Mouse (Mus musculus) megakaryocyte, embryonic 14.5 days (primary cell): ENCODE data around the gene Tent5b. TPM values are rescaled to one million over a fixed set of nuclear protein-coding genes. Genes with fewer than 3 reads are reported as not detected.

Experiments used
- H3K27me3 ChIP-seq: replicated peaks from 2 replicates; pipeline ENCODE3; 2012; ENCODE audit warnings: inconsistent platforms
- H3K36me3 ChIP-seq: replicated peaks from 2 replicates; pipeline ENCODE3; 2012; ENCODE audit warnings: low read length, inconsistent platforms, mixed read lengths
- H3K4me1 ChIP-seq: 2 replicates; pipeline ENCODE4 v1.6.1; 2012; ENCODE audit warnings: inconsistent platforms
- H3K4me3 ChIP-seq: replicated peaks from 2 replicates; pipeline ENCODE3; 2012; ENCODE audit warnings: moderate library complexity, mild to moderate bottlenecking, inconsistent platforms
- H3K9me3 ChIP-seq: 2 replicates; pipeline ENCODE4 v1.6.1; 2012; ENCODE audit warnings: inconsistent platforms
- FLI1 ChIP-seq: IDR thresholded peaks from 2 replicates; pipeline ENCODE4 v1.6.1; 2012; ENCODE audit warnings: low read length, inconsistent platforms, mixed read lengths
- GATA1 ChIP-seq: IDR thresholded peaks from 3 replicates; pipeline ENCODE4 v1.6.1; 2012; ENCODE audit warnings: mixed read lengths, low read length, inconsistent platforms, borderline replicate concordance
- polyA plus RNA-seq: library from polyadenylated mRNA; stranded (reverse); fragments of >175 nt; gene quantifications from 2 replicates; pipeline ENCODE4 v1.2.3, GENCODE M21; 2012; ENCODE audit warnings: low replicate concordance; ENCODE audit not compliant: insufficient read depth

Tent5b gene
- polyA plus RNA-seq, 1 experiment, result not detected

DNA sequence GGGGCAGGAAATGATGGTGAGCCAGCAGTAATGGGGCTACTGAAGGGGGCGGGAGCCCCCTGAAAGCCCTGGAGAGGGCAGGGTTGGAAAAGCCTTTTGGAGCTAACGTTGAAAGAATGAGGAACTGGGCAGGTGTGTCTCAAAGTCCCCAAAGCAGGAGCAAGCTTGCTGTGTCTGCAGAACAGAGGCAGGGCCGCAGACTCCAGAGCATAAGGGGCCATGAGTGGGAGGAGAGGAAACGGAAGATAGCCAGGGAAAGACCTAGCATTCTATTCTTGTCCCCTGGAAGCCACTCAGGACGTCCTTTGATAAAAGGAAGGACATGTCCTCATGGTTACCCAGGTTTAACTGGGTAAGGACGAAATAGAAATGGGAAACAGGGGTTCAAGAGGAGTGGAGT is 16.7 kb upstream of the Tent5b start:
- H3K4me3 ChIP-seq, result peak overlapping the region; percentile 78
- TF ChIP-seq GATA1, result no peak
- peaks cover 46% of the 10 kb centered on the region for H3K4me1 ChIP-seq
- no peaks in the 10 kb centered on the region for H3K9me3 ChIP-seq
- H3K36me3 ChIP-seq, result no peaks in the 10 kb centered on the region
- H3K27me3 ChIP-seq, result peaks cover 14% of the 10 kb centered on the region

DNA sequence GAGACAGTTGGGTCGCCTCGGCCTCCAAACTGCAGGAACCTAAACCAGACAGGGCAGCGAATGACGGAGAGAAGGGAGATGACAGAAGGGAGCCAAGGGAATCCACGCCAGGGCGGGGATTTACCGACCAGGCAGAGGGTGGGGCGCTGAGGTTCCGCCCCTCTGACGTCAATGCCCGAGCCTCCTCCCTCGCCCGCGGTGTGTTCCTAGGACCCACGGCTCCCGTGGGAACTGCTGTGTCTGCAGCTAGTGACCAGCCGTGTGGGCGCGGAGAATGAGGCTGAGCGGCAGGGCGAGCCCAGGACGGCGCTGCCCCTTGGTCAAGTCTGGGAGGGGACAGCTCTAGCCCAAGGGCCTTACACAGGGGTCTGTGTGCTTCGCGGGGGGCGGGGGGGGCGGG is 11.9 kb upstream of the Tent5b start:
- Histone ChIP-seq H3K36me3 (no peaks in the 10 kb centered on the region), H3K27me3 (peaks cover 33% of the 10 kb centered on the region), H3K9me3 (peaks cover 4% of the 10 kb centered on the region; the same call in 1 of the 2 replicates), H3K4me1 (peaks cover 33% of the 10 kb centered on the region), H3K4me3 (peak overlapping the region; percentile 91)
- TF ChIP-seq FLI1, result no peak
- TF ChIP-seq GATA1, result no peak

DNA sequence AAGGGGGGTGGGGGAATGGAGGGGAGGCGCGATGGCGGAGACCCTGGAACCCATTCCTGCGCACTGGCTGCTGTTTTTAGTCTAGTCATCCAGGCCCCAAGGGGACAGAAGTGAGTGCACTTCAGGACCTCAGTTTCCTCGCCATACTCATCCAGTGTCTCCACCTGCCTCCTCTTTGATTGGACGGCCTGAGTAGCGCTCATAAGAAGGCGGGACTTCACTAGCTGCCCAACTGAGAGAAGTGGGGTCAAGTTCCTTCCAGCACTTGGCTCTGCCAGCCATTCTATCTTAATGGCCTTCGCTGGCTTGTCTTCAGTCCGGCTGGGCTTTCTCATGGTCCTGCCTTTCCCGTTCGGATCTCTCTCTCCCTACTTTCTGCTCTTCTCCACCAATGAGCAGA is 10.8 kb upstream of the Tent5b start:
- H3K9me3 ChIP-seq, result peaks cover 4% of the 10 kb centered on the region; the same call in 1 of the 2 replicates
- no peaks in the 10 kb centered on the region for H3K36me3 ChIP-seq
- TF ChIP-seq FLI1 (no peak), GATA1 (no peak)

DNA sequence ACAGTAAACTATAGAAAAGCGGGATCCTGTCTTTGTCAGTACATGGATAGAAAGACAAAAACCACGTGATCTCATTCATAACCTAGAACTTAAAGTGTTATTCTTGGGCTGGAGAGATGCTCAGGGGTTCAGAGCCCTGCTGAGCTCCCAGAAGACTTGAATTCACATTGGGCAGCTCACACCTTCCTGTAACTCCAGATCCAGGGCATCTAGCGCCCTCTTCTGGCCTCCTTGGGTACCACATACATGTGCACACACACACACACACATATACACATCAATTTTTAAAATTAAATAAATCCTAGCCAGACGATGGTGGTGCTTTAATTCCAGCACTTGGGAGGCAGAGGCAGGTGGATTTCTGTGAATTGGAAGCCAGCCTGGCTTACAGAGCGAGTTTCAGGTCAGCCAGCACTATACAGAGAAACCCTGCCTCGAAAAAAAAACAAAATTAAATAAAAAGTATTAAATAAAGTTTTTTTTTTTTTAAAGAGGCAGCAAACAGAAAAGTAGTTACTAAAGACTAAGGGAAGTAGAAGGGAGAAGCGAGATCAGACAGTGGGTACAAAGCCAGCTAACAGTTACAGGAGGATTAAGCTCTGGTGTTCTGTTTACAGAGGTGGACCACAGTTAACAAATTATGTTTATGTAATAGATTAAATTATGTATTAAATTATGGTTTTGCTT is 8.7 kb upstream of the Tent5b start:
- no peaks in the 10 kb centered on the region for H3K36me3 ChIP-seq
- no peak overlapping the region for H3K4me3 ChIP-seq
- H3K27me3 ChIP-seq, result peaks cover 47% of the 10 kb centered on the region
- no peak for TF ChIP-seq GATA1
- TF ChIP-seq FLI1, result no peak
- peaks cover 21% of the 10 kb centered on the region for H3K4me1 ChIP-seq
- H3K9me3 ChIP-seq, result peaks cover 4% of the 10 kb centered on the region; the same call in 1 of the 2 replicates

More for the DNA sequence above, 10.8 kb upstream of the Tent5b start:
- Histone ChIP-seq H3K27me3 (peaks cover 39% of the 10 kb centered on the region), H3K4me3 (no peak overlapping the region), H3K4me1 (peaks cover 23% of the 10 kb centered on the region)

GRCm38 (mm10) chr4:133473833-133474232 is 6.1 kb upstream of the Tent5b start:
- no peak for TF ChIP-seq GATA1
- TF ChIP-seq FLI1, result no peak
- no peaks in the 10 kb centered on the region for H3K36me3 ChIP-seq
- no peak overlapping the region for H3K4me3 ChIP-seq
- H3K27me3 ChIP-seq, result peaks cover 55% of the 10 kb centered on the region
- H3K9me3 ChIP-seq, result peaks cover 4% of the 10 kb centered on the region; the same call in 1 of the 2 replicates
- H3K4me1 ChIP-seq, result peaks cover 9% of the 10 kb centered on the region

DNA sequence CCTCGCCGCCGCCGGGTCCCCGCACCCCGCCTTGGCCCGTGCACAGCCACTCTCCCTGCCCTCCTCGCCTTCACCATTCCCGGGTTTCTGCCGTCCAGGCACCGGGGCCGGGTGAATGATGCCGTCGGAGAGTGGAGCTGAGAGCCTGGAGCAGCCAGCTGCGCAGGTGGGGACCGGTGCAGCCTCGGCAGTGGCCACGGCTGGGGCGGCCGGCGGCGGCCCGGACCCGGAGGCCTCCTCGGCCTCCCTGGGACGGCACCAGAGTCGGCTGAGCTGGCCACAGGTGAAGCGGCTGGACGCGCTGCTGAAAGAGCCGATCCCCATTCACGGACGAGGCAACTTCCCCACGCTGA is 229 bp downstream of the Tent5b start:
- Histone ChIP-seq H3K9me3 (no peaks in the 10 kb centered on the region), H3K4me1 (peaks cover 29% of the 10 kb centered on the region), H3K27me3 (peaks cover 86% of the 10 kb centered on the region), H3K4me3 (peak overlapping the region; percentile 90), H3K36me3 (no peaks in the 10 kb centered on the region)
- TF ChIP-seq GATA1, result no peak
- no peak for TF ChIP-seq FLI1

GRCm38 (mm10) chr4:133480754-133481153 is 822 bp downstream of the Tent5b start:
- peak overlapping the region; percentile 90 for H3K4me3 ChIP-seq
- peaks cover 29% of the 10 kb centered on the region for H3K4me1 ChIP-seq
- H3K36me3 ChIP-seq, result no peaks in the 10 kb centered on the region
- no peaks in the 10 kb centered on the region for H3K9me3 ChIP-seq
- TF ChIP-seq GATA1, result no peak
- no peak for TF ChIP-seq FLI1
- H3K27me3 ChIP-seq, result peaks cover 89% of the 10 kb centered on the region

DNA sequence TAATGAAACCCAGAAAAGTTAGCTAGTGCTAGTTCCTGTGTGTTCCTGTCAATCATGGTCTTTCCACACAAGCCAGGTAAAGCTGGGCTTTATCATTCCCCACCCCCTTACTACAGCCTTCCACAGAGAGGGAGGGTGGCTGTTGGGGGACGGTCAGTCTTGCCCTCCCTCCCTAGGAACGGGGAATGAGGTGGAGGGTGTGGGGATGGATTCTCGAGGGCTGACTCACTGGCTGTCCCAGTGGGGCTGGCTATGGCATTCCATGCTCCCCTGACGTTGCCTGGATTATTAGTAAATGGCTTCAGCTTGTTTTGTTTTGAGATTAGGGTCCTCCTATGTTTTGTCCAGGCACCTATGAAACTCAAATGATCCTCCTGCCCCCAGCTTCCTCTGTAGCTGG is 1.6 kb downstream of the Tent5b start:
- H3K27me3 ChIP-seq, result peaks cover 91% of the 10 kb centered on the region
- peaks cover 29% of the 10 kb centered on the region for H3K4me1 ChIP-seq
- H3K9me3 ChIP-seq, result no peaks in the 10 kb centered on the region
- H3K36me3 ChIP-seq, result no peaks in the 10 kb centered on the region
- TF ChIP-seq GATA1 (no peak), FLI1 (no peak)
- no peak overlapping the region for H3K4me3 ChIP-seq

DNA sequence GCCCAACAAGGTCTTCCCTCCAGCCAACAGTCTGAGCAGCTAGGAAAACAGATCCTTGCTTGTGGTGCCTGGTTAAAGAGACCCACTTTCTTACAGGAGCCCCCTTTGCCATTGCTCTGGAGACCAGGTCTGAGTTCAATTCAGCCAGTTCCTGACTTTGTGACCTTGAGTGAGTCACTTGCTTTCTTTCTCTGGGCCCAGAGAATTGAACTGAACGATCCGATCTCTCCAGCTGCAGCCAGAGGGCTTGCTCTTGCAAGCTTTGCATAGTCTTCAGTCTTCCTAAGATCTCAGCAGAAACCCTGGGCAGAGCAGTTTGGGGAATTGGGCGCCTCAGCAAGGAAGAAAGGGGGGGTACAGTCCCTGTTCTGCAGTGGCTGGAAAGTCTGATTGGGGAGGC is 2.5 kb downstream of the Tent5b start:
- TF ChIP-seq GATA1, result no peak
- TF ChIP-seq FLI1, result no peak
- Histone ChIP-seq H3K4me3 (no peak overlapping the region), H3K36me3 (no peaks in the 10 kb centered on the region), H3K27me3 (peaks cover 92% of the 10 kb centered on the region), H3K4me1 (peaks cover 29% of the 10 kb centered on the region), H3K9me3 (no peaks in the 10 kb centered on the region)

DNA sequence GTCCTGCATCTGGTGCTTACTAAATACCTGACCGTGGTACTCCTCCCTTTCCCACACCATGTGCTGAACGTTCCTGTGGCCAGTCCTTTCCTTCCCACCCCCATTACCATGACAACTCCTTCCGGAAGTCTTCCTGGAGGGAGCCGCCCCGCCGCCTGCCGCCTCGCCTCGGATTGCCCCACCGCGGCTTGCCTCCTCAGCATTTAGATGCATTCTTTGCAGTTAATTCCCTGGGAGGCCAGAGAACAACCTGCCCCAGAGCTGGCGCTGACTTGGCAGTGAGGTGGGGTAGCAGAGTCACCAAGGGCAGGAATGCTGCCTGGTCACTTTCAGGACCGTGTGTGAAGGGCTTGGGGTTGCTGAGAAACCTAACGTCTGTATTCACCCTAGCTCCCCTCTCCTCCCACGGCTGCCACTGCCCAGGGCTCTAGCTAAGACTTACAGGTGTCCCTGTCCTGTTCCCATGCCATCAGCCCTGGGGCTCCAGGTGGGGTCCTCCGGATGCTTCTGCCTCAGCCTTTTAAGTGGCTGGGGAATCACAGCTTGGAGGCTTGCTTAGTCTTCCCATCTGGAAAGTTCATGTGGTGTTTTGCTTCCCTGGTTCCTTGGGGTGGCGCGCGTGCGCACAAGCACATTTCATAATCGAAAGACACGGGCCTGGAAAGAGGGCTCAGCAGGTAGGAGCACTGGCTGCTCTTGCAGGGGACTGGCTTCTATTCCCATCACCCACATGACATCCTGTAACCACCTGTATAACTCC is 4.5 kb downstream of the Tent5b start:
- no peaks in the 10 kb centered on the region for H3K9me3 ChIP-seq
- no peaks in the 10 kb centered on the region for H3K36me3 ChIP-seq
- TF ChIP-seq GATA1, result no peak
- no peak for TF ChIP-seq FLI1
- H3K4me1 ChIP-seq, result peaks cover 28% of the 10 kb centered on the region
- peaks cover 94% of the 10 kb centered on the region for H3K27me3 ChIP-seq
- H3K4me3 ChIP-seq, result peak overlapping the region; percentile 55
